Mouse (Mus musculus) kidney, postnatal 14 days (tissue): ENCODE results near the gene Olfr1276.

Source experiments
- DNase-seq: peaks from one replicate; pipeline ENCODE4 v3.0.0; 2022; ENCODE audit warnings: mixed read lengths

The Olfr1276 gene

GRCm38 (mm10) chr2:111254216-111254615, at the start of gene Olfr1276:
Olfr1276 (plus strand) TSS chr2:111254516.
- no peak for DNase-seq

GRCm38 (mm10) chr2:111229502-111229901, 24.8 kb upstream of the Olfr1276 start, which contains the start of gene 4930430A15Rik:
4930430A15Rik (minus strand) TSS chr2:111229602.
- no peak for DNase-seq

- no peak for DNase-seq
Observed at GRCm38 (mm10) chr2:111235186-111235585, 19.1 kb upstream of the Olfr1276 start, which contains the start of gene Olfr1275. Olfr1275 (minus strand) TSS chr2:111235286.

GRCm38 (mm10) chr2:111274006-111274405, 19.7 kb downstream of the Olfr1276 start, which contains the start of gene Olfr1277:
Olfr1277 (minus strand) TSS chr2:111274106.
- DNase-seq, result no peak

- DNase-seq, result no peak
Observed at GRCm38 (mm10) chr2:111289836-111290235, 35.5 kb downstream of the Olfr1276 start, which contains the start of gene Olfr1278. Olfr1278 (plus strand) TSS chr2:111290136.

GRCm38 (mm10) chr2:111298541-111298940, 44.2 kb downstream of the Olfr1276 start:
- DNase-seq, result no peak

GRCm38 (mm10) chr2:111300374-111300773, 46.1 kb downstream of the Olfr1276 start, which contains the start of gene Olfr1279:
Olfr1279 (plus strand) TSS chr2:111300635.
- DNase-seq, result no peak
